Mouse (Mus musculus) bone marrow, adult 2 months (tissue): ENCODE results near the gene Vim.

Experiments
- CTCF ChIP-seq: fragments of 200-500 bp; IDR thresholded peaks from 2 replicates; pipeline ENCODE4 v1.5.1; 2011; ENCODE audit warnings: low read length, control low read depth; ENCODE audit not compliant: control insufficient read depth, insufficient read depth
- POLR2A ChIP-seq: fragments of 200-500 bp; IDR thresholded peaks from 2 replicates; pipeline ENCODE4 v1.6.1; 2011; ENCODE audit warnings: low read depth, mild to moderate bottlenecking, control low read depth, low read length, borderline replicate concordance; ENCODE audit not compliant: control insufficient read depth

DNA sequence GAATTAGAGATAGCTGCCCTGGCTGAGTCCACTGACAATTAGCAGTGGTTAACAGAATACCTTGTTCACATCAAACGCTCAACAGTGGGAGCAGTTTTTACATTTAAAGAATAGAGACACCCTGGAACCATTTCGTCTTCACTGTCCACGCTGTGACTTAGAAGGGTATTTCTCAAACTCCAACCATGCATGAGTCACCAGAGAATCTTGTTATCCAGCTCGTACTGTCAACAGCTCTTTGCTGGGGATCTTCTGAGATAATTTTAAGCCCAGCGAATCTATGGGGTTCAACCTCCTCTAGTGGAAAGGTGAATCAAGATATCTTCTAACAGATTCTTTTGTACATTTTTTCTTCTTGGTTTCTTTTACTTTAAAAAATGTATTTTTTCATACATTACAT is 24.4 kb downstream of the Vim start:
- no peak for TF ChIP-seq CTCF
- no peak for TF ChIP-seq POLR2A
